Mouse (Mus musculus) adrenal gland, adult 18-20 months (tissue): ENCODE results near the gene D630003M21Rik. TPM values are rescaled to one million over a fixed set of nuclear protein-coding genes. Genes with fewer than 3 reads are reported as not detected.

Experiments used
- DNase-seq, 2 experiments: peaks; one replicate each; pipeline ENCODE4 v3.0.0; 2021 to 2022; ENCODE audit warnings: low spot score in 2 of 2
- long read RNA-seq, 2 experiments: library from polyadenylated mRNA; stranded (forward); transcript quantifications; one replicate each; pipeline ENCODE4 v2.0.0; 2021
- total RNA-seq, 2 experiments: library from RNA; stranded (reverse); gene quantifications; 1 replicate in 1 of 2; 2 replicates in 1 of 2; pipeline ENCODE4 v1.2.3; 2021

D630003M21Rik gene
- 1 to 10 TPM; 1.6 to 1.7 TPM for total RNA-seq
- long read RNA-seq, experiment 1, partial matches to known transcripts: 0 of 2 reads
- long read RNA-seq, experiment 1, other reads (novel, unspliced or antisense): 0 of 2 reads
- long read RNA-seq, experiment 2, partial matches to known transcripts: 1 of 4 reads
- long read RNA-seq, experiment 2, other reads (novel, unspliced or antisense): 1 of 4 reads

GRCm38 (mm10) chr2:158228670-158229502, at the start of gene D630003M21Rik:
Gene D630003M21Rik, minus strand, starts transcription at chr2:158229222.
- DNase-seq: peak in 1 of 2 experiments; percentile 36

GRCm38 (mm10) chr2:158276878-158277277, 47.9 kb upstream of the D630003M21Rik start:
- no peak for DNase-seq

- peak in 1 of 2 experiments; percentile 23 for DNase-seq
Measured at GRCm38 (mm10) chr2:158276451-158276850, 47.4 kb upstream of the D630003M21Rik start.

- no peak for DNase-seq
Measured at GRCm38 (mm10) chr2:158275811-158276210, 46.8 kb upstream of the D630003M21Rik start.

GRCm38 (mm10) chr2:158275349-158275748, 46.3 kb upstream of the D630003M21Rik start:
- DNase-seq: no peak

- no peak for DNase-seq
Measured at GRCm38 (mm10) chr2:158273646-158274045, 44.6 kb upstream of the D630003M21Rik start.

GRCm38 (mm10) chr2:158270017-158270416, 41.0 kb upstream of the D630003M21Rik start:
- no peak for DNase-seq

- no peak for DNase-seq
Measured at GRCm38 (mm10) chr2:158264877-158265276, 35.9 kb upstream of the D630003M21Rik start.

- no peak for DNase-seq
Measured at GRCm38 (mm10) chr2:158259498-158259897, 30.5 kb upstream of the D630003M21Rik start.

- DNase-seq: peak; percentile 71 to 74
Measured at GRCm38 (mm10) chr2:158258781-158259180, 29.8 kb upstream of the D630003M21Rik start.

GRCm38 (mm10) chr2:158258005-158258418, 29.0 kb upstream of the D630003M21Rik start, which contains the start of gene Bpi:
Gene Bpi, plus strand, starts transcription at chr2:158258094.
- DNase-seq: no peak

- no peak for DNase-seq
Measured at GRCm38 (mm10) chr2:158256894-158257293, 27.9 kb upstream of the D630003M21Rik start.

GRCm38 (mm10) chr2:158253806-158254205, 24.8 kb upstream of the D630003M21Rik start:
- DNase-seq: no peak

GRCm38 (mm10) chr2:158250558-158250957, 21.5 kb upstream of the D630003M21Rik start:
- no peak for DNase-seq

GRCm38 (mm10) chr2:158248318-158248717, 19.3 kb upstream of the D630003M21Rik start:
- no peak for DNase-seq

GRCm38 (mm10) chr2:158247852-158248251, 18.8 kb upstream of the D630003M21Rik start:
- DNase-seq: no peak

- no peak for DNase-seq
Measured at GRCm38 (mm10) chr2:158245072-158245817, 16.2 kb upstream of the D630003M21Rik start.

- DNase-seq: no peak
Measured at GRCm38 (mm10) chr2:158243129-158243870, 14.3 kb upstream of the D630003M21Rik start.

- DNase-seq: no peak
Measured at GRCm38 (mm10) chr2:158242170-158242896, 13.3 kb upstream of the D630003M21Rik start.

- DNase-seq: no peak
Measured at GRCm38 (mm10) chr2:158241126-158241738, 12.2 kb upstream of the D630003M21Rik start.
